ENCODE assay signal across 8 mouse cellular contexts in genomic region chr5:130938911-130939608, GRCm38 (mm10).
DNase-seq lines count a peak whose midpoint lies in the region; ATAC-seq and TF ChIP-seq lines count a peak whose summit lies in the region.

No protein-coding gene starts in this region.

- no peak overlapping the region for H3K9ac ChIP-seq in heart, adult 2 months (ENCODE audit: low read depth, low read length)
- no peak overlapping the region for H3K9ac ChIP-seq in heart, embryonic 11.5 days (ENCODE audit: low read depth, low read length)
- H3K9ac ChIP-seq in forebrain, embryonic 16.5 days (replicated peaks; ENCODE audit: low read depth, low read length): no peak overlapping the region; the same call in 1 of the 2 replicates
- no peak overlapping the region for H3K9ac ChIP-seq in hindbrain, embryonic 11.5 days (ENCODE audit: low read depth, low read length)
- H3K9ac ChIP-seq in limb, embryonic 14.5 days (ENCODE audit: low read depth, low read length, severe bottlenecking): no peak overlapping the region
- no peak overlapping the region for H3K9ac ChIP-seq in intestine, embryonic 15.5 days

- ATAC-seq in heart, embryonic 11.5 days (replicated peaks; ENCODE audit: insufficient number of reproducible peaks, low FRiP score, low TSS enrichment): no peak
- peak; percentile 72 for ATAC-seq in forebrain, embryonic 16.5 days
- 0 out of 2 replicates have a peak, but pooled peaks have one; percentile 34 for ATAC-seq in hindbrain, embryonic 11.5 days (ENCODE audit: low FRiP score)
- peak; percentile 72 for ATAC-seq in limb, embryonic 14.5 days (ENCODE audit: low FRiP score, low read depth)
- no peak for ATAC-seq in intestine, embryonic 15.5 days

- no peaks in the 10 kb centered on the region for H3K79me2 ChIP-seq in heart, adult 2 months (replicated peaks; ENCODE audit: control insufficient read depth, insufficient read depth, low read length)

- TF ChIP-seq EP300 in heart, adult 2 months (IDR thresholded peaks at IDR 0.05; ENCODE audit: insufficient read depth, low read depth, low read length): no peak

- DNase-seq in heart, adult 2 months: peak; percentile 20 to 21
- DNase-seq in cerebellum, adult 18-20 months: peak; percentile 77 to 79
- DNase-seq in hindbrain, embryonic 11.5 days (ENCODE audit: low spot score): peak; percentile 29
- DNase-seq in limb, embryonic 14.5 days (ENCODE audit: low spot score): peak; percentile 90
- DNase-seq in right cerebral cortex, postnatal 4 days: peak; percentile 42

- intact Hi-C loops in heart, adult 2 months (cut with DNase I): no loop called here

- H3K27ac ChIP-seq in heart, adult 2 months: no peak overlapping the region
- H3K27ac ChIP-seq in heart, embryonic 11.5 days (ENCODE audit: low read depth, low read length): no peak overlapping the region
- peak overlapping the region; percentile 85 for H3K27ac ChIP-seq in forebrain, embryonic 16.5 days (ENCODE audit: low read length)
- H3K27ac ChIP-seq in hindbrain, embryonic 11.5 days (ENCODE audit: low read depth, low read length): peak overlapping the region; percentile 48; the same call in 1 of the 2 replicates
- H3K27ac ChIP-seq in limb, embryonic 14.5 days (replicated peaks; ENCODE audit: low read depth, low read length): peak overlapping the region; percentile 68
- H3K27ac ChIP-seq in intestine, embryonic 15.5 days: no peak overlapping the region

- no peaks in the 10 kb centered on the region for H3K36me3 ChIP-seq in heart, adult 2 months (ENCODE audit: control insufficient read depth, insufficient read depth, low read length)
- H3K36me3 ChIP-seq in heart, embryonic 11.5 days (ENCODE audit: control insufficient read depth, insufficient read depth, low read length): no peaks in the 10 kb centered on the region
- no peaks in the 10 kb centered on the region for H3K36me3 ChIP-seq in forebrain, embryonic 16.5 days (ENCODE audit: control insufficient read depth, insufficient read depth)
- H3K36me3 ChIP-seq in hindbrain, embryonic 11.5 days (ENCODE audit: control insufficient read depth, insufficient read depth, low read length): no peaks in the 10 kb centered on the region
- no peaks in the 10 kb centered on the region for H3K36me3 ChIP-seq in limb, embryonic 14.5 days (ENCODE audit: control insufficient read depth, insufficient read depth, low read length)
- H3K36me3 ChIP-seq in intestine, embryonic 15.5 days: no peaks in the 10 kb centered on the region

- H3K4me3 ChIP-seq in heart, adult 2 months: no peak overlapping the region
- H3K4me3 ChIP-seq in heart, embryonic 11.5 days (ENCODE audit: low read depth, low read length): no peak overlapping the region
- no peak overlapping the region for H3K4me3 ChIP-seq in forebrain, embryonic 16.5 days (replicated peaks; ENCODE audit: low read length)
- no peak overlapping the region for H3K4me3 ChIP-seq in hindbrain, embryonic 11.5 days (ENCODE audit: low read depth, low read length)
- no peak overlapping the region for H3K4me3 ChIP-seq in limb, embryonic 14.5 days (replicated peaks; ENCODE audit: low read length)
- H3K4me3 ChIP-seq in intestine, embryonic 15.5 days (replicated peaks): no peak overlapping the region

- no peak for TF ChIP-seq CTCF in heart, adult 2 months (IDR thresholded peaks at IDR 0.05)

- WGBS in heart, adult 2 months: 40% methylated on average over 4 of the region's 4 CpGs
- 35% methylated on average over 4 of the region's 4 CpGs for WGBS in heart, embryonic 11.5 days (ENCODE audit: insufficient replicate concordance)
- 3% methylated on average over 4 of the region's 4 CpGs for whole genome bisulfite sequencing in forebrain, embryonic 16.5 days
- 16% methylated on average over 4 of the region's 4 CpGs for WGBS in hindbrain, embryonic 11.5 days
- WGBS in limb, embryonic 14.5 days: 15% methylated on average over 4 of the region's 4 CpGs
- 39% methylated on average over 4 of the region's 4 CpGs for WGBS in intestine, embryonic 15.5 days

- TF ChIP-seq POLR2A in heart, adult 2 months (IDR thresholded peaks at IDR 0.05; ENCODE audit: insufficient read depth, low read depth, low read length): no peak
- no peak for TF ChIP-seq POLR2A in limb, embryonic 14.5 days (IDR thresholded peaks at IDR 0.05; ENCODE audit: borderline replicate concordance, extremely low read depth, insufficient read depth, insufficient read length)

- no peaks in the 10 kb centered on the region for H3K4me1 ChIP-seq in heart, adult 2 months (ENCODE audit: control insufficient read depth, insufficient read depth, low read length)
- H3K4me1 ChIP-seq in heart, embryonic 11.5 days (ENCODE audit: control insufficient read depth, insufficient read depth, low read length): no peaks in the 10 kb centered on the region
- peaks cover 18% of the 10 kb centered on the region for H3K4me1 ChIP-seq in forebrain, embryonic 16.5 days (replicated peaks; ENCODE audit: control insufficient read depth, insufficient read depth, low read length)
- peaks cover 3% of the 10 kb centered on the region for H3K4me1 ChIP-seq in hindbrain, embryonic 11.5 days (replicated peaks; ENCODE audit: control insufficient read depth, insufficient read depth, low read length)
- peaks cover 13% of the 10 kb centered on the region for H3K4me1 ChIP-seq in limb, embryonic 14.5 days (ENCODE audit: control insufficient read depth, insufficient read depth, low read length)
- no peaks in the 10 kb centered on the region for H3K4me1 ChIP-seq in intestine, embryonic 15.5 days (replicated peaks)

- no peaks in the 10 kb centered on the region for H3K27me3 ChIP-seq in heart, adult 2 months (ENCODE audit: control insufficient read depth, insufficient read depth, low read length)
- no peaks in the 10 kb centered on the region for H3K27me3 ChIP-seq in heart, embryonic 11.5 days (ENCODE audit: control insufficient read depth, insufficient read depth, low read length)
- no peaks in the 10 kb centered on the region for H3K27me3 ChIP-seq in forebrain, embryonic 16.5 days (replicated peaks; ENCODE audit: control insufficient read depth, insufficient read depth, low read length)
- no peaks in the 10 kb centered on the region for H3K27me3 ChIP-seq in hindbrain, embryonic 11.5 days (ENCODE audit: control insufficient read depth, insufficient read depth, low read length)
- H3K27me3 ChIP-seq in limb, embryonic 14.5 days (ENCODE audit: control insufficient read depth, insufficient read depth, low read length): no peaks in the 10 kb centered on the region
- no peaks in the 10 kb centered on the region for H3K27me3 ChIP-seq in intestine, embryonic 15.5 days (replicated peaks)

- no peak overlapping the region for H3K4me2 ChIP-seq in heart, embryonic 11.5 days
- H3K4me2 ChIP-seq in forebrain, embryonic 16.5 days (ENCODE audit: low read length): no peak overlapping the region
- H3K4me2 ChIP-seq in hindbrain, embryonic 11.5 days (replicated peaks; ENCODE audit: low read depth, low read length): no peak overlapping the region
- H3K4me2 ChIP-seq in limb, embryonic 14.5 days (replicated peaks; ENCODE audit: low read depth, low read length, severe bottlenecking): no peak overlapping the region
- no peak overlapping the region for H3K4me2 ChIP-seq in intestine, embryonic 15.5 days (replicated peaks)

- H3K9me3 ChIP-seq in heart, embryonic 11.5 days (replicated peaks; ENCODE audit: control insufficient read depth, low read length): no peaks in the 10 kb centered on the region; the same call in 1 of the 2 replicates
- no peaks in the 10 kb centered on the region for H3K9me3 ChIP-seq in forebrain, embryonic 16.5 days (ENCODE audit: control insufficient read depth, low read length)
- no peaks in the 10 kb centered on the region for H3K9me3 ChIP-seq in hindbrain, embryonic 11.5 days (ENCODE audit: control insufficient read depth, low read length)
- no peaks in the 10 kb centered on the region for H3K9me3 ChIP-seq in limb, embryonic 14.5 days (ENCODE audit: control insufficient read depth, low read length)
- H3K9me3 ChIP-seq in intestine, embryonic 15.5 days: no peaks in the 10 kb centered on the region

Comparison
In these comparisons a context has a peak if more than half of its experiments do, and no peak if none do; other contexts are left out.
1. DNase-seq: peak in every context shown above with its lines; median percentile 90 in limb, embryonic 14.5 days; 78 in cerebellum, adult 18-20 months; 42 in right cerebral cortex, postnatal 4 days; 29 in hindbrain, embryonic 11.5 days; 20 in heart, adult 2 months.
2. H3K27ac ChIP-seq: peak in forebrain, embryonic 16.5 days (single experiment), hindbrain, embryonic 11.5 days (single experiment) and limb, embryonic 14.5 days (single experiment); none in heart, adult 2 months (single experiment), heart, embryonic 11.5 days (single experiment) and intestine, embryonic 15.5 days (single experiment).
3. ATAC-seq: peak in forebrain, embryonic 16.5 days (single experiment), hindbrain, embryonic 11.5 days (single experiment) and limb, embryonic 14.5 days (single experiment); none in heart, embryonic 11.5 days (single experiment) and intestine, embryonic 15.5 days (single experiment).